Mouse (Mus musculus): ENCODE data around the gene Gm17019. TPM values are rescaled to one million over a fixed set of nuclear protein-coding genes. Genes with fewer than 3 reads are reported as not detected.
"Not testable (repeated sequence)": the region's sequence is repeated elsewhere in the genome, so short reads cannot be mapped to it uniquely, and the experiment has no call there.

The Gm17019 gene
- total RNA-seq (2021), result not detected
- long read RNA-seq, experiment 1, result 0 reads
- long read RNA-seq, experiment 2, result 0 reads

GRCm38 (mm10) chr5:15032898-15033297 lies at the start of gene Gm17019:
Gene Gm17019, minus strand, starts transcription at chr5:15032998.
- DNase-seq (ENCODE audit: low spot score in 2 of 2); intact Hi-C loops (cut with DNase I): not testable (repeated sequence)

DNA sequence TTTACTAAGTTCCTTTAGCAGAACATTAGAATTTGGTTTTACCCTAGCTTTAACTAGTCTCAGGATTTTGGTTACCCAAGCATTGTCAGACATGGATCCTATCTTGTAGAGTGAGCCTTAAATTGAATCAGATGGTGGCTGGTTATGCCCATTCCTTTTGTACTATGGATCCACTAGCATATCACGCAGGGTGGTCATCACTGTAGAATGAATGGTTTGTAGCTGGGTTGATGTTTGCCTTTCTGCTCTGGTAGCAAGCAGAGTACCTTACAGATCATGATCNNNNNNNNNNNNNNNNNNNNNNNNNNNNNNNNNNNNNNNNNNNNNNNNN lies 29.6 kb upstream of the Gm17019 start:
- intact Hi-C loops (cut with DNase I); DNase-seq (ENCODE audit: low spot score in 2 of 2): not testable (repeated sequence)

GRCm38 (mm10) chr5:15061638-15062384 lies 29.0 kb upstream of the Gm17019 start:
- intact Hi-C loops (cut with DNase I), result not testable (repeated sequence)

GRCm38 (mm10) chr5:15054151-15055025 lies 21.6 kb upstream of the Gm17019 start:
- intact Hi-C loops (cut with DNase I); DNase-seq (ENCODE audit: low spot score in 2 of 2): not testable (repeated sequence)

More at GRCm38 (mm10) chr5:15061638-15062384, 29.0 kb upstream of the Gm17019 start:
- DNase-seq (ENCODE audit: low spot score in 2 of 2), result not testable (repeated sequence)

- intact Hi-C loops (cut with DNase I); DNase-seq (ENCODE audit: low spot score in 2 of 2): not testable (repeated sequence)
Measured at GRCm38 (mm10) chr5:15053606-15053962, 20.8 kb upstream of the Gm17019 start.

DNA sequence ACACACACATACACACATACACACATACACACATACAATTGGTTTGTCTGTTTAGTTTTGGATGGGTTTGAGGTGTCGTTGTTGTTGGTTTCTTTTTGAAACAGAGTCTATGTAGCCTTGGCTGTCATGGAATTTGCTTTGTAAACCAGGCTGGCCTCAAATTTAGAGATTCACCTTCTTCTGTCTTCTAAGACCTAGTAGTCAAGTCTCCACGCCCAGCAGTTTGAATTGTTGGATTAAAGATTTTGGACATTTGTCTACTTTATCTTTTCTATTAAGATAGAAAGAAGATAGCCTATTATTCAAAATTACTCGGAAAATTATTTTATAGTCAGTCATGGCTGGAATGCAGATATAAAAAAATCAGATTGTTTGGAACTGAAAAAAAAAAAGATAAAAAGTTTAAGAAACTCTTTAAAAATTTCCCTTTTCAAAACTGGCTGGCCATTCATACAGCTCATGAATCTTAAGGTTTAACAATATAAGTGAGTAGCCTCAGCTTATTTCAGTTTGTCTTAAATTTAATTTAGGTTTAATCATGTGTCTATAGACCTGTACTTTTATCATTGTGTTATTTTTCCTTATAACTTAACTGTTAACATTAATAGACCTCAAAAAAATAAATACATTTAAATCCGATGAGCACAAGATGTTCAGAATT lies 20.3 kb upstream of the Gm17019 start:
- intact Hi-C loops (cut with DNase I); DNase-seq (ENCODE audit: low spot score in 2 of 2): not testable (repeated sequence)

DNA sequence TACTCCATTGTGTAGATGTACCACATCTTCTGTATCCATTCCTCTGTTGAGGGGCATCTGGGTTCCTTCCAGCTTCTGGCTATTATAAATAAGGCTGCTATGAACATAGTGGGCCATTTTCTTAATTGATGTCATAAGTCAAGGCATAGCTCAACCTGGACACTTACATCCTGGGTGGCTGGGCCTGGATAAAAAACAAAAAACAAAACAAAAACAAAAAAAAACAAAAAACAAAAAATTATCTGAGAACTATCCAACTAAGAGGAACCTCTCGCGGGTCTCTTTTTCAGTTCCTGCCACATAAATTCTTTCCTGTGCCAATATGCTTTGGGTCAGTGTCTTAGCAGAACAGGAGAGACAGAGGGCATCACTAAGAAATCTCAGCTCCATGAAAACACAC lies 18.0 kb upstream of the Gm17019 start:
- DNase-seq (ENCODE audit: low spot score in 2 of 2); intact Hi-C loops (cut with DNase I): not testable (repeated sequence)

- intact Hi-C loops (cut with DNase I); DNase-seq (ENCODE audit: low spot score in 2 of 2): not testable (repeated sequence)
Measured at GRCm38 (mm10) chr5:15044830-15045767, 12.3 kb upstream of the Gm17019 start.

GRCm38 (mm10) chr5:15040784-15041183 lies 8.0 kb upstream of the Gm17019 start:
- DNase-seq (ENCODE audit: low spot score in 2 of 2); intact Hi-C loops (cut with DNase I): not testable (repeated sequence)

- intact Hi-C loops (cut with DNase I); DNase-seq (ENCODE audit: low spot score in 2 of 2): not testable (repeated sequence)
Measured at GRCm38 (mm10) chr5:15039984-15040383, 7.2 kb upstream of the Gm17019 start.

DNA sequence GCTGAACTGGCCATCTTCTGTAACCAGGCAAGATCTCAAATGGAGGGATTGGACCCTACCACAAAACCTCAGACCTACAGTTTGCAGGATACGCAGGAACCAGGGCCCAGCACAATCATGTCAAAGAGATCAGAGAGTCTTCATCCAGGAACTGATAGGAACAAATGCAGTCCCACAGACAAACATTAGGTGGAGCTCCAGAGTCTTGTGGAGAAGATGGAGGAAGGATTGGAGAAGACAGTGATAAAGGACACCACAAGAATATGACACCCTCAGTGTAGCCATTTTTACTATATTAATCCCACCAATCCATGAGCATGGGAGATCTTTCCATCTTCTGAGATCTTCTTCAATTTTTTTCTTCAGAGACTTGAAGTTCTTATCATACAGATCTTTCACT lies 8.5 kb downstream of the Gm17019 start:
- DNase-seq (ENCODE audit: low spot score in 2 of 2); intact Hi-C loops (cut with DNase I): not testable (repeated sequence)

- intact Hi-C loops (cut with DNase I); DNase-seq (ENCODE audit: low spot score in 2 of 2): not testable (repeated sequence)
Measured at GRCm38 (mm10) chr5:15020067-15020466, 12.7 kb downstream of the Gm17019 start.

DNA sequence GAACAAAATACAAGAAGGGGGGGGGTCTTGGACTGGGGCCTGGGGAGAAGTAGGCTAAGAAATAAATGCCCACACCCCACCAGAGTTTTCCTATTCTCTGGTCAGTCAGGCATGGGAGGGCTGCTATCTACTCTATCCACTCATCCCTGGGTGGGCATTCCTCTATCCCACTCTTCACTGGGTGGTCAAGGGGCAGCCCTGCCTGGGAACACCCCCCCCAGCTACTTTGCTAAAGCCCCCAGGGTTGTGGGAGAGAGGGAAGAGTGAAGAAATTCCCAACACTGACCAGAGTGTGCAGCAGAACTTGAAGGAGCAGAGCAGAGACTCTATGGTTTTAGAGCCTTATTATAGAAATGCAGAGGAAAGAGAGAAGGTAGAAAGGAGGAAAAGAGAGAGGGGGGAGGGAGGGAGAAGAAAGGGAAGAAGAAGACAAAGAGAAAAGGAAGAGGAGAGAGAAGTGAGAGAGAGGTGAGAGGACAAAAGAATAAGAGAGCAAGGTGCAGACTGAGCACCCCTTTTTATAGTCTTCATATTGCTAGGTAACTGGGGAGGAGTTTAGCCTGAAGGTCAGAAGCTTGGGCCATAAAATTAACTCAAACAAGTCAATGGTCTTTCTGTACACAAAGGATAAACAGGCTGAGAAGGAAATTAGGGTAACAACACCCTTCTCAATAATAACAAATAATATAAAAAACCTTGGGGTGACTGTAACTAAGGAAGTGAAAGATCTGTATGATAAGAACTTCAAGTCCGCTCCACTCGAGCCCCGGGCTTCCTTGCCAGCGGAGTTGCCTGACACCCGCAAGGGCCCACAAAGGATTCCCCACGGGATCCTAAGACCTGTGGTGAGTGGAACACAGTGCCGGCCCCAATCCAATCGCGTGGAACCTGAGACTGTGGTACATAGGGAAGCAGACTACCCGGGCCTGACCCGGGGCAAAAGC lies 21.9 kb downstream of the Gm17019 start:
- DNase-seq (ENCODE audit: low spot score in 2 of 2); intact Hi-C loops (cut with DNase I): not testable (repeated sequence)

- DNase-seq (ENCODE audit: low spot score in 2 of 2); intact Hi-C loops (cut with DNase I): not testable (repeated sequence)
Measured at GRCm38 (mm10) chr5:15006907-15007306, 25.9 kb downstream of the Gm17019 start.

DNA sequence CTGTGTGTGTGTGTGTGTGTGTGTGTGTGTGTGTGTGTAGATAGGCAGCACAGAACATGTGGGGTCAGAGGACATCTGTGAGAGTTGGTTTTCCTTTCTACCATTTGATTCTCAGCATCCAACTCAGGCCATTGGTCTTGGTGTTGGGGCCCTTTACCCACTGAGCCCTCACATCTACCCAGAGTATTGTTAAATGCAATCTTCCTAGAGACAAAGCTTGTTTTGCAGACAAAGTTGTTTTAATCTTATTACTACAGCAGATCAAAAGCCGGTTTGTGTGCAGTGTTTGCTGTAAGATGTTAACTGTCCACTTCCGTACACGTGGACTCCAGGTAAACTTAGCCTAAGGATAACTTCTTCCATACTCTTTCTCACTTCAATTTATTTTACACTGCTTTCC lies 26.5 kb downstream of the Gm17019 start:
- DNase-seq (ENCODE audit: low spot score in 2 of 2); intact Hi-C loops (cut with DNase I): not testable (repeated sequence)

- not testable (repeated sequence) for DNase-seq (ENCODE audit: low spot score in 2 of 2)
Measured at GRCm38 (mm10) chr5:15005584-15005983, 27.2 kb downstream of the Gm17019 start.

More at GRCm38 (mm10) chr5:15005584-15005983, 27.2 kb downstream of the Gm17019 start:
- intact Hi-C loops (cut with DNase I), result not testable (repeated sequence)
